Mouse (Mus musculus) lung, adult 2 months (tissue): ENCODE data around the gene Lamb1.

Experiments
- CTCF ChIP-seq: fragments of 200-500 bp; IDR thresholded peaks from 2 replicates; pipeline ENCODE4 v1.5.1; 2011; ENCODE audit warnings: mild to moderate bottlenecking, low read length, control low read depth; ENCODE audit not compliant: insufficient read depth
- POLR2A ChIP-seq: fragments of 200-500 bp; IDR thresholded peaks from 2 replicates; pipeline ENCODE4 v1.6.1; 2011; ENCODE audit warnings: low read depth, mild to moderate bottlenecking, control low read depth, low read length, borderline replicate concordance; ENCODE audit errors: extremely low read depth

GRCm38 (mm10) chr12:31299126-31299525 lies 34.1 kb downstream of the Lamb1 start:
- TF ChIP-seq POLR2A (no peak), CTCF (no peak)
